Mouse (Mus musculus) liver, adult 2 months (tissue): Measurements from ENCODE around the gene Grhpr.
"Not testable (repeated sequence)": the region's sequence is repeated elsewhere in the genome, so short reads cannot be mapped to it uniquely, and the experiment has no call there.

Experiments used
- CTCF ChIP-seq: fragments of 200-500 bp; IDR thresholded peaks from 2 replicates; pipeline ENCODE4 v1.5.1; 2011; ENCODE audit warnings: low read depth, low read length, control low read depth
- POLR2A ChIP-seq: fragments of 200-500 bp; IDR thresholded peaks from 2 replicates; pipeline ENCODE4 v1.6.1; 2011; ENCODE audit warnings: low read length, control low read depth; ENCODE audit not compliant: insufficient read depth; ENCODE audit errors: extremely low read depth

DNA sequence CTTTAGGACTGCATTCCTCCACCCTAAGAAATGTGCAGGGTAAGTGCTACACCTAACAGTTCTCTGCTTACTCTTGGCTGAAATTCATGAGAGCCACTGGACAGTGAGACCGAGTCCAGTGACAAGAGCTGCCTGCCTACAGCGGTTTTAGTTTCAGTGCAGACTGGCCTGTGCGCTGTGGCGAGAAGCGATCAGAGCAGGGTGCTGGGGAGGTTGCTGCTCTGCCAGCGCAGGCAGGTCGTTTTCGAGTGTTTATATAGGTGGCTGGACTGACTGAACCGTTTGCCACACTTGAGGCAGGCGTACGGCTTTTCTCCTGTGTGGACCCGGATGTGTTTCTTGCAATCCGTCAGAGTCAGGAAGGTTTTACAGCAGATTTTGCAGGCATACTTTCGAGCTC lies 12.0 kb downstream of the Grhpr start:
- TF ChIP-seq POLR2A, CTCF: not testable (repeated sequence)
